Mouse (Mus musculus) gonadal fat pad, adult 2 months (tissue): Measurements from ENCODE around the gene Marf1. TPM values are rescaled to one million over a fixed set of nuclear protein-coding genes. Genes with fewer than 3 reads are reported as not detected.

Experiments used
- DNase-seq: peaks from one replicate; pipeline ENCODE4 v3.0.0-alpha.2; 2012; ENCODE audit warnings: low read depth
- polyA plus RNA-seq: library from polyadenylated mRNA; depleted of rRNA; stranded (reverse); fragments of >200 nt; gene quantifications from 2 replicates; pipeline ENCODE4 v1.2.3, GENCODE M21; 2012

Marf1 gene
- polyA plus RNA-seq, 1 experiment: 15.6 TPM

GRCm38 (mm10) chr16:14137976-14138561, 25.1 kb downstream of the Marf1 start:
- DNase-seq: no peak

GRCm38 (mm10) chr16:14135014-14135413, 28.1 kb downstream of the Marf1 start:
- no peak for DNase-seq

- no peak for DNase-seq
These were observed 31.3 kb downstream of the Marf1 start for GRCm38 (mm10) chr16:14131838-14132237.

- DNase-seq: no peak
These were observed 31.8 kb downstream of the Marf1 start for GRCm38 (mm10) chr16:14131376-14131775.

- no peak for DNase-seq
These were observed 32.4 kb downstream of the Marf1 start for GRCm38 (mm10) chr16:14130796-14131195.

GRCm38 (mm10) chr16:14128977-14129376, 34.2 kb downstream of the Marf1 start:
- no peak for DNase-seq

- no peak for DNase-seq
These were observed 37.9 kb downstream of the Marf1 start for GRCm38 (mm10) chr16:14125253-14125652.

- no peak for DNase-seq
These were observed 38.4 kb downstream of the Marf1 start for GRCm38 (mm10) chr16:14124709-14125108.

- DNase-seq: no peak
These were observed 39.2 kb downstream of the Marf1 start for GRCm38 (mm10) chr16:14123901-14124300.

- DNase-seq: no peak
These were observed 40.6 kb downstream of the Marf1 start for GRCm38 (mm10) chr16:14122586-14122985.

GRCm38 (mm10) chr16:14121563-14121962, 41.6 kb downstream of the Marf1 start:
- DNase-seq: no peak

GRCm38 (mm10) chr16:14120941-14121340, 42.2 kb downstream of the Marf1 start:
- no peak for DNase-seq

- DNase-seq: no peak
These were observed 45.9 kb downstream of the Marf1 start for GRCm38 (mm10) chr16:14117299-14117698.

GRCm38 (mm10) chr16:14112742-14113141, 50.4 kb downstream of the Marf1 start:
- no peak for DNase-seq

- DNase-seq: no peak
These were observed 51.0 kb downstream of the Marf1 start for GRCm38 (mm10) chr16:14112133-14112532.

- DNase-seq: no peak
These were observed 52.2 kb downstream of the Marf1 start for GRCm38 (mm10) chr16:14110922-14111321.

- no peak for DNase-seq
These were observed 53.4 kb downstream of the Marf1 start for GRCm38 (mm10) chr16:14109651-14110230.

- no peak for DNase-seq
These were observed 57.3 kb downstream of the Marf1 start for GRCm38 (mm10) chr16:14105891-14106290.

- no peak for DNase-seq
These were observed 71.4 kb downstream of the Marf1 start for GRCm38 (mm10) chr16:14091771-14092170.

- DNase-seq: no peak
These were observed 73.9 kb downstream of the Marf1 start for GRCm38 (mm10) chr16:14089296-14089695.

- no peak for DNase-seq
These were observed 74.9 kb downstream of the Marf1 start for GRCm38 (mm10) chr16:14088249-14088648.

GRCm38 (mm10) chr16:14082925-14083324, 80.2 kb downstream of the Marf1 start:
- DNase-seq: no peak

- DNase-seq: no peak
These were observed 92.5 kb downstream of the Marf1 start for GRCm38 (mm10) chr16:14070471-14071169.
